Mouse (Mus musculus): ENCODE measurements around the gene Slc22a2. TPM values are rescaled to one million over a fixed set of nuclear protein-coding genes. Genes with fewer than 3 reads are reported as not detected.

Gene Slc22a2
- polyA plus RNA-seq, 1 experiment from 2014 or later, result not detected

GRCm38 (mm10) chr17:12588801-12589247, 4.9 kb downstream of the Slc22a2 start:
- H3K27me3 ChIP-seq, result peaks cover 2% of the 10 kb centered on the region; the same call in 1 of the 2 replicates
- no peak overlapping the region for H3K4me3 ChIP-seq (replicated peaks)
- H3K9me3 ChIP-seq, result no peaks in the 10 kb centered on the region
- no peak overlapping the region for H3K9ac ChIP-seq (replicated peaks)
- H3K4me1 ChIP-seq (replicated peaks), result peaks cover 12% of the 10 kb centered on the region
- ATAC-seq (ENCODE audit: insufficient number of reproducible peaks, insufficient read depth, low FRiP score, low TSS enrichment, low read depth), result no peak; the same call in 1 of the 2 replicates
- H3K4me2 ChIP-seq, result peak overlapping the region; percentile 6; the same call in 1 of the 2 replicates
- H3K27ac ChIP-seq, result no peak overlapping the region
- whole genome bisulfite sequencing, result 32% methylated on average over 9 of the region's 9 CpGs
- H3K36me3 ChIP-seq, result no peaks in the 10 kb centered on the region

GRCm38 (mm10) chr17:12590911-12591625, 7.1 kb downstream of the Slc22a2 start:
- 96% methylated on average over 4 of the region's 4 CpGs for WGBS
- Histone ChIP-seq H3K9ac (replicated peaks) (no peak overlapping the region), H3K4me2 (no peak overlapping the region), H3K9me3 (no peaks in the 10 kb centered on the region), H3K4me3 (replicated peaks) (no peak overlapping the region), H3K27ac (no peak overlapping the region), H3K36me3 (no peaks in the 10 kb centered on the region), H3K4me1 (replicated peaks) (peaks cover 10% of the 10 kb centered on the region), H3K27me3 (no peaks in the 10 kb centered on the region)
- ATAC-seq (ENCODE audit: insufficient number of reproducible peaks, insufficient read depth, low FRiP score, low TSS enrichment, low read depth), result no peak

- H3K27me3 ChIP-seq, result no peaks in the 10 kb centered on the region
- WGBS, result 80% methylated on average over 13 of the region's 13 CpGs
- no peaks in the 10 kb centered on the region for H3K4me1 ChIP-seq (replicated peaks)
- no peak for ATAC-seq (ENCODE audit: insufficient number of reproducible peaks, insufficient read depth, low FRiP score, low TSS enrichment, low read depth)
- no peak overlapping the region for H3K9ac ChIP-seq (replicated peaks)
- no peak overlapping the region for H3K4me2 ChIP-seq
- H3K9me3 ChIP-seq, result peaks cover 14% of the 10 kb centered on the region; the same call in 1 of the 2 replicates
- H3K36me3 ChIP-seq, result no peaks in the 10 kb centered on the region
- H3K27ac ChIP-seq, result no peak overlapping the region
- H3K4me3 ChIP-seq (replicated peaks), result no peak overlapping the region
Observed at GRCm38 (mm10) chr17:12595846-12596515, 12.0 kb downstream of the Slc22a2 start.

- H3K4me1 ChIP-seq (replicated peaks), result no peaks in the 10 kb centered on the region
- H3K9ac ChIP-seq (replicated peaks), result no peak overlapping the region
- no peak for ATAC-seq (ENCODE audit: insufficient number of reproducible peaks, insufficient read depth, low FRiP score, low TSS enrichment, low read depth)
- H3K4me2 ChIP-seq, result no peak overlapping the region
- H3K27ac ChIP-seq, result no peak overlapping the region
- no peaks in the 10 kb centered on the region for H3K36me3 ChIP-seq
- no peaks in the 10 kb centered on the region for H3K9me3 ChIP-seq
- no peaks in the 10 kb centered on the region for H3K27me3 ChIP-seq
- no peak overlapping the region for H3K4me3 ChIP-seq (replicated peaks)
- WGBS, result 35% methylated on average over 1 of the region's 1 CpGs
Observed at GRCm38 (mm10) chr17:12606634-12607033, 22.7 kb downstream of the Slc22a2 start.

GRCm38 (mm10) chr17:12607202-12607601, 23.3 kb downstream of the Slc22a2 start:
- no peak for ATAC-seq (ENCODE audit: insufficient number of reproducible peaks, insufficient read depth, low FRiP score, low TSS enrichment, low read depth)
- H3K4me2 ChIP-seq, result no peak overlapping the region

GRCm38 (mm10) chr17:12614511-12615385, 30.8 kb downstream of the Slc22a2 start:
- Histone ChIP-seq H3K36me3 (no peaks in the 10 kb centered on the region), H3K9me3 (no peaks in the 10 kb centered on the region), H3K4me2 (no peak overlapping the region), H3K4me1 (replicated peaks) (no peaks in the 10 kb centered on the region), H3K9ac (replicated peaks) (no peak overlapping the region), H3K27ac (no peak overlapping the region), H3K27me3 (no peaks in the 10 kb centered on the region), H3K4me3 (replicated peaks) (no peak overlapping the region)
- ATAC-seq (ENCODE audit: insufficient number of reproducible peaks, insufficient read depth, low FRiP score, low TSS enrichment, low read depth), result no peak
- 87% methylated on average over 15 of the region's 15 CpGs for WGBS

More at GRCm38 (mm10) chr17:12607202-12607601, 23.3 kb downstream of the Slc22a2 start:
- Histone ChIP-seq H3K27me3 (no peaks in the 10 kb centered on the region), H3K9ac (replicated peaks) (no peak overlapping the region), H3K27ac (no peak overlapping the region), H3K4me3 (replicated peaks) (no peak overlapping the region), H3K4me1 (replicated peaks) (no peaks in the 10 kb centered on the region), H3K9me3 (no peaks in the 10 kb centered on the region), H3K36me3 (no peaks in the 10 kb centered on the region)

GRCm38 (mm10) chr17:12615429-12615828, 31.5 kb downstream of the Slc22a2 start:
- Histone ChIP-seq H3K4me2 (no peak overlapping the region), H3K4me1 (replicated peaks) (no peaks in the 10 kb centered on the region), H3K36me3 (no peaks in the 10 kb centered on the region), H3K27me3 (no peaks in the 10 kb centered on the region), H3K9me3 (no peaks in the 10 kb centered on the region), H3K27ac (no peak overlapping the region), H3K9ac (replicated peaks) (no peak overlapping the region), H3K4me3 (replicated peaks) (no peak overlapping the region)
- no peak for ATAC-seq (ENCODE audit: insufficient number of reproducible peaks, insufficient read depth, low FRiP score, low TSS enrichment, low read depth)
- 55% methylated on average over 4 of the region's 4 CpGs for WGBS

GRCm38 (mm10) chr17:12619641-12620040, 35.7 kb downstream of the Slc22a2 start:
- Histone ChIP-seq H3K36me3 (no peaks in the 10 kb centered on the region), H3K4me3 (replicated peaks) (no peak overlapping the region)
- WGBS, result 85% methylated on average over 2 of the region's 2 CpGs

GRCm38 (mm10) chr17:12627983-12628382, 44.1 kb downstream of the Slc22a2 start:
- Histone ChIP-seq H3K9ac (replicated peaks) (no peak overlapping the region), H3K4me1 (replicated peaks) (peaks cover 15% of the 10 kb centered on the region), H3K27me3 (no peaks in the 10 kb centered on the region), H3K9me3 (peaks cover 21% of the 10 kb centered on the region), H3K4me2 (no peak overlapping the region), H3K36me3 (no peaks in the 10 kb centered on the region), H3K27ac (no peak overlapping the region), H3K4me3 (replicated peaks) (no peak overlapping the region)
- ATAC-seq (ENCODE audit: insufficient number of reproducible peaks, insufficient read depth, low FRiP score, low TSS enrichment, low read depth), result no peak
- WGBS, result 86% methylated on average over 4 of the region's 4 CpGs

More at GRCm38 (mm10) chr17:12619641-12620040, 35.7 kb downstream of the Slc22a2 start:
- H3K9ac ChIP-seq (replicated peaks), result no peak overlapping the region
- ATAC-seq (ENCODE audit: insufficient number of reproducible peaks, insufficient read depth, low FRiP score, low TSS enrichment, low read depth), result no peak
- H3K9me3 ChIP-seq, result peaks cover 5% of the 10 kb centered on the region; the same call in 1 of the 2 replicates
- no peaks in the 10 kb centered on the region for H3K4me1 ChIP-seq (replicated peaks)
- H3K4me2 ChIP-seq, result no peak overlapping the region
- no peak overlapping the region for H3K27ac ChIP-seq
- no peaks in the 10 kb centered on the region for H3K27me3 ChIP-seq

GRCm38 (mm10) chr17:12630976-12631730, 47.2 kb downstream of the Slc22a2 start:
- Histone ChIP-seq H3K9me3 (0 out of 2 replicates have a peak, but pooled peaks cover under 1% of the 10 kb centered on the region), H3K4me1 (replicated peaks) (peaks cover 15% of the 10 kb centered on the region), H3K36me3 (no peaks in the 10 kb centered on the region), H3K4me2 (no peak overlapping the region), H3K27me3 (no peaks in the 10 kb centered on the region), H3K27ac (no peak overlapping the region), H3K9ac (replicated peaks) (no peak overlapping the region), H3K4me3 (replicated peaks) (no peak overlapping the region)
- ATAC-seq (ENCODE audit: insufficient number of reproducible peaks, insufficient read depth, low FRiP score, low TSS enrichment, low read depth), result no peak
- WGBS, result 10% methylated on average over 6 of the region's 6 CpGs

Measured in limb, embryonic 12.5 days (tissue).